Mouse (Mus musculus): ENCODE results near the gene Asb11.

DNA sequence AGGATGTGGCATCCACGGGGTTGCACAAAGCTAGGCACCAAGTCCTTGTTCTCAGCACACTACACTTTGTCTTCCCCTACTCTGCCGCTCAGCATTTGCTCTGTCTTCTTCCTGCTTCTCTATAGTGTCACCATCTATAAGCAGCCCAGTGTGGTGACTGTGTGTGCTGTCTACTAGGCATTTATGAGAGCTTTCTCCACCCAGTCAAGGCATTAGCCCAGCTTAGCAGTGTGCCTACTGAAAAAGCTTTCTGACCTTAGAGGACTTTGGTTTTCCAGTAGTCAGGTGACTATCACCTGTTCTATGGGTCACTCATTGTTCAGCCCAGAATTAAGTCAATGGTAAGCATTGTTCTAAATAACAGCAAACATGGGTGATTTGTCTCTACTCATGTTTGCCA is 5.7 kb upstream of the Asb11 start:
- TF ChIP-seq POLR2A (IDR thresholded peaks at IDR 0.05; ENCODE audit: control insufficient read depth, low read depth, low read length) (no peak), CTCF (IDR thresholded peaks at IDR 0.05; ENCODE audit: control insufficient read depth, insufficient read depth, insufficient replicate concordance, low read depth, low read length) (no peak)

Measured in testis, adult 2 months (tissue).